Mouse (Mus musculus) MEL (cell line): ENCODE results near the gene Spem1. TPM values are rescaled to one million over a fixed set of nuclear protein-coding genes. Genes with fewer than 3 reads are reported as not detected.

Experiments used
- DNase-seq: peaks from one replicate; pipeline ENCODE4 v3.0.0; 2011; ENCODE audit warnings: low read depth, low spot score
- H3K27ac ChIP-seq: 2 replicates; pipeline ENCODE4 v1.5.1; 2012; ENCODE audit warnings: low read depth, mild to moderate bottlenecking, control low read depth, low read length, moderate library complexity; ENCODE audit not compliant: control insufficient read depth
- H3K27me3 ChIP-seq, 2 experiments: fragments of 150-350 bp in 1 of 2; sonication (generic) in 1 of 2; 2 replicates each; pipeline ENCODE4 v1.6.1; 2012; ENCODE audit warnings: low read length in 2 of 2, mild to moderate bottlenecking in 2 of 2, improper control_type of control experiment in 1 of 2, moderate library complexity in 1 of 2; ENCODE audit not compliant: insufficient read depth in 2 of 2, control insufficient read depth in 1 of 2
- H3K36me3 ChIP-seq, 2 experiments: 2 replicates each; pipeline ENCODE4 v1.6.1; 2012 to 2014; ENCODE audit warnings: low read length in 2 of 2, improper control_type of control experiment in 1 of 2, inconsistent platforms in 1 of 2, mild to moderate bottlenecking in 1 of 2; ENCODE audit not compliant: insufficient read depth in 2 of 2, control insufficient read depth in 1 of 2
- H3K4me1 ChIP-seq, 2 experiments: fragments of 150-350 bp in 1 of 2; sonication (generic) in 1 of 2; 2 replicates each; pipeline ENCODE4 v1.6.1; 2012; ENCODE audit warnings: low read length in 2 of 2, improper control_type of control experiment in 1 of 2, mild to moderate bottlenecking in 1 of 2; ENCODE audit not compliant: insufficient read depth in 2 of 2, control insufficient read depth in 1 of 2
- H3K4me3 ChIP-seq, 2 experiments: fragments of 150-350 bp in 1 of 2; sonication (generic) in 1 of 2; 2 replicates each; pipeline ENCODE4 v1.5.1; 2012; ENCODE audit warnings: low read depth in 2 of 2, low read length in 2 of 2, mild to moderate bottlenecking in 2 of 2, moderate library complexity in 2 of 2, control low read depth in 1 of 2, improper control_type of control experiment in 1 of 2; ENCODE audit not compliant: control insufficient read depth in 1 of 2, insufficient read depth in 1 of 2
- H3K79me2 ChIP-seq: 2 replicates; pipeline ENCODE4 v1.6.1; 2012; ENCODE audit warnings: mild to moderate bottlenecking, low read length, moderate library complexity; ENCODE audit not compliant: control insufficient read depth, poor library complexity, insufficient read depth
- H3K9ac ChIP-seq: 2 replicates; pipeline ENCODE4 v1.6.1; 2012; ENCODE audit warnings: low read depth, mild to moderate bottlenecking, control low read depth, low read length, moderate library complexity; ENCODE audit not compliant: control insufficient read depth, poor library complexity, severe bottlenecking
- H3K9me3 ChIP-seq: fragments of 150-350 bp; sonication (generic); replicated peaks from 2 replicates; pipeline ENCODE4 v1.6.1; 2012; ENCODE audit warnings: mild to moderate bottlenecking, low read length, improper control_type of control experiment, moderate library complexity; ENCODE audit not compliant: insufficient read depth
- CHD1 ChIP-seq: IDR thresholded peaks from 2 replicates; pipeline ENCODE4 v1.6.1; 2012; ENCODE audit warnings: low read depth, mild to moderate bottlenecking, inconsistent platforms, low read length, improper control_type of control experiment
- CHD2 ChIP-seq: IDR thresholded peaks from 2 replicates; pipeline ENCODE4 v1.6.1; 2011; ENCODE audit warnings: low read length, improper control_type of control experiment
- CTCF ChIP-seq, 3 experiments: IDR thresholded peaks in 2 of 3; conservative IDR thresholded peaks in 1 of 3; 2 replicates each; pipeline ENCODE4 v1.5.1; 2011 to 2012; ENCODE audit warnings: low read length in 3 of 3, low read depth in 2 of 3, mild to moderate bottlenecking in 2 of 3, improper control_type of control experiment in 1 of 3, inconsistent platforms in 1 of 3, mixed read lengths in 1 of 3, moderate library complexity in 1 of 3; ENCODE audit not compliant: control insufficient read depth in 1 of 3, insufficient read depth in 1 of 3, poor library complexity in 1 of 3, severe bottlenecking in 1 of 3
- E2F4 ChIP-seq: IDR thresholded peaks from 2 replicates; pipeline ENCODE4 v1.6.1; 2011; ENCODE audit warnings: low read depth, low read length, improper control_type of control experiment, borderline replicate concordance
- ELF1 ChIP-seq: IDR thresholded peaks from 2 replicates; pipeline ENCODE4 v1.6.1; 2014; ENCODE audit warnings: low read depth, mild to moderate bottlenecking, inconsistent platforms, low read length, improper control_type of control experiment, moderate library complexity
- ETS1 ChIP-seq: IDR thresholded peaks from 2 replicates; pipeline ENCODE4 v1.6.1; 2012; ENCODE audit warnings: low read depth, mild to moderate bottlenecking, inconsistent platforms, low read length, improper control_type of control experiment, moderate library complexity
- GATA1 ChIP-seq: IDR thresholded peaks from 2 replicates; pipeline ENCODE4 v1.6.1; 2011; ENCODE audit warnings: low read depth, low read length, improper control_type of control experiment
- HCFC1 ChIP-seq: IDR thresholded peaks from 2 replicates; pipeline ENCODE4 v1.6.1; 2012; ENCODE audit warnings: low read depth, mild to moderate bottlenecking, inconsistent platforms, low read length, improper control_type of control experiment, moderate library complexity
- KAT2A ChIP-seq: conservative IDR thresholded peaks from 2 replicates; pipeline ENCODE4 v1.6.1; 2012; ENCODE audit warnings: low read depth, low read length, improper control_type of control experiment, inconsistent platforms
- MAX ChIP-seq: IDR thresholded peaks from 2 replicates; pipeline ENCODE4 v1.6.1; 2011; ENCODE audit warnings: low read length, improper control_type of control experiment
- MAZ ChIP-seq: IDR thresholded peaks from 2 replicates; pipeline ENCODE4 v1.6.1; 2012; ENCODE audit warnings: low read depth, mild to moderate bottlenecking, inconsistent platforms, low read length, improper control_type of control experiment
- MEF2A ChIP-seq: IDR thresholded peaks from 2 replicates; pipeline ENCODE4 v1.6.1; 2014; ENCODE audit warnings: low read depth, mild to moderate bottlenecking, inconsistent platforms, low read length, improper control_type of control experiment; ENCODE audit not compliant: poor library complexity, insufficient replicate concordance, severe bottlenecking; ENCODE audit errors: extremely low read depth
- MYC ChIP-seq: IDR thresholded peaks from 2 replicates; pipeline ENCODE4 v1.6.1; 2011; ENCODE audit warnings: low read depth, mild to moderate bottlenecking, low read length, improper control_type of control experiment, moderate library complexity
- NRF1 ChIP-seq: IDR thresholded peaks from 2 replicates; pipeline ENCODE4 v1.6.1; 2014; ENCODE audit warnings: low read depth, mild to moderate bottlenecking, inconsistent platforms, low read length, improper control_type of control experiment, moderate library complexity; ENCODE audit not compliant: poor library complexity, insufficient read depth, severe bottlenecking
- POLR2A ChIP-seq, 2 experiments: IDR thresholded peaks; 2 replicates each; pipeline ENCODE4 v1.6.1; 2011 to 2012; ENCODE audit warnings: low read length in 2 of 2, mild to moderate bottlenecking in 2 of 2, control low read depth in 1 of 2, improper control_type of control experiment in 1 of 2, low read depth in 1 of 2, moderate library complexity in 1 of 2; ENCODE audit not compliant: control insufficient read depth in 1 of 2, insufficient read depth in 1 of 2, poor library complexity in 1 of 2
- POLR2AphosphoS2 ChIP-seq: IDR thresholded peaks from 2 replicates; pipeline ENCODE4 v1.6.1; 2011; ENCODE audit warnings: low read length, improper control_type of control experiment
- POLR2AphosphoS5 ChIP-seq: IDR thresholded peaks from 2 replicates; pipeline ENCODE4 v1.6.1; 2012; ENCODE audit warnings: low read depth, borderline replicate concordance, mild to moderate bottlenecking, inconsistent platforms, low read length, moderate library complexity, mixed read lengths
- SMC3 ChIP-seq: IDR thresholded peaks from 2 replicates; pipeline ENCODE4 v1.6.1; 2011; ENCODE audit warnings: low read depth, low read length, improper control_type of control experiment
- TCF12 ChIP-seq: IDR thresholded peaks from 2 replicates; pipeline ENCODE4 v1.6.1; 2014; ENCODE audit warnings: low read depth, mild to moderate bottlenecking, inconsistent platforms, low read length, improper control_type of control experiment, moderate library complexity
- USF1 ChIP-seq: IDR thresholded peaks from 2 replicates; pipeline ENCODE4 v1.6.1; 2014; ENCODE audit warnings: low read depth, mild to moderate bottlenecking, inconsistent platforms, low read length, improper control_type of control experiment, moderate library complexity
- USF2 ChIP-seq, 2 experiments: IDR thresholded peaks; 2 replicates each; pipeline ENCODE4 v1.6.1; 2011 to 2012; ENCODE audit warnings: improper control_type of control experiment in 2 of 2, low read length in 2 of 2, borderline replicate concordance in 1 of 2, inconsistent platforms in 1 of 2, low read depth in 1 of 2, mild to moderate bottlenecking in 1 of 2; ENCODE audit not compliant: insufficient read depth in 1 of 2
- ZMIZ1 ChIP-seq: IDR thresholded peaks from 2 replicates; pipeline ENCODE4 v1.6.1; 2012; ENCODE audit warnings: low read depth, mild to moderate bottlenecking, inconsistent platforms, low read length, improper control_type of control experiment, moderate library complexity
- polyA plus RNA-seq, 2 experiments: library from polyadenylated mRNA; stranded (reverse) in 1 of 2; unstranded in 1 of 2; fragments of >175 nt in 1 of 2; fragments of >200 nt in 1 of 2; gene quantifications; 2 replicates each; pipeline versions ENCODE4 v1.2.1 to v1.2.4; 2012; ENCODE audit warnings: low replicate concordance in 2 of 2, low read depth in 1 of 2; ENCODE audit not compliant: insufficient read length in 2 of 2, insufficient read depth in 1 of 2, missing spikeins in 1 of 2
- total RNA-seq: library from RNA; depleted of rRNA; stranded (reverse); fragments of 300-350 nt; gene quantifications from 2 replicates; pipeline ENCODE4 v1.2.3, GENCODE M21; 2012

Spem1 gene
- total and polyA plus RNA-seq, 3 experiments: 0.15 to 0.19 TPM; not detected in 1

DNA sequence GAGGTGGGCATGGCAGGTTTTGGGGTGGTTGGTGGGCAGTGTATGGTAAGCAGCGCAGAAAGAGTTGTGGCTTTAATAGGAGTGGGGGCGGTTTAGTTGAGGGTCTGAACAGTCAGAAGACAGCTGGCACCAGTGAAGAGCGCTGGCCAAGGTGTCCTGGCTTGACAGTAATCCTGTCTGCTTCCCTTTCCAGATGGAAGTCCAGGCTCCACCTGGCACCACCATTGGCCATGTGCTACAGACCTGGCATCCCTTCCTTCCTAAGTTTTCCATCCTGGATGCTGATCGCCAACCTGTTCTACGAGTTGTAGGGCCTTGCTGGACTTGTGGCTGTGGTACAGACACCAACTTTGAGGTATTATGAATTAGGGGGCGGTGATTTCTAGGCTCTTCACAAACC, 26.0 kb upstream of the Spem1 start:
- no peak overlapping the region for H3K4me3 ChIP-seq
- H3K4me1 ChIP-seq: peaks cover 4 to 14% of the 10 kb centered on the region in 2 experiments; a peak in 2 of 4 replicates
- H3K36me3 ChIP-seq: peaks cover 0 to 2% of the 10 kb centered on the region in 2 experiments; a peak in 1 of 4 replicates
- no peak for DNase-seq
- no peaks in the 10 kb centered on the region for H3K9me3 ChIP-seq
- TF ChIP-seq POLR2AphosphoS2 (no peak), TCF12 (no peak), USF1 (no peak), MAZ (no peak), MYC (no peak)
- no peaks in the 10 kb centered on the region for H3K27me3 ChIP-seq
- H3K79me2 ChIP-seq: peaks cover 3% of the 10 kb centered on the region; the same call in 1 of the 2 replicates
- no peak overlapping the region for H3K27ac ChIP-seq
- H3K9ac ChIP-seq: no peak overlapping the region

DNA sequence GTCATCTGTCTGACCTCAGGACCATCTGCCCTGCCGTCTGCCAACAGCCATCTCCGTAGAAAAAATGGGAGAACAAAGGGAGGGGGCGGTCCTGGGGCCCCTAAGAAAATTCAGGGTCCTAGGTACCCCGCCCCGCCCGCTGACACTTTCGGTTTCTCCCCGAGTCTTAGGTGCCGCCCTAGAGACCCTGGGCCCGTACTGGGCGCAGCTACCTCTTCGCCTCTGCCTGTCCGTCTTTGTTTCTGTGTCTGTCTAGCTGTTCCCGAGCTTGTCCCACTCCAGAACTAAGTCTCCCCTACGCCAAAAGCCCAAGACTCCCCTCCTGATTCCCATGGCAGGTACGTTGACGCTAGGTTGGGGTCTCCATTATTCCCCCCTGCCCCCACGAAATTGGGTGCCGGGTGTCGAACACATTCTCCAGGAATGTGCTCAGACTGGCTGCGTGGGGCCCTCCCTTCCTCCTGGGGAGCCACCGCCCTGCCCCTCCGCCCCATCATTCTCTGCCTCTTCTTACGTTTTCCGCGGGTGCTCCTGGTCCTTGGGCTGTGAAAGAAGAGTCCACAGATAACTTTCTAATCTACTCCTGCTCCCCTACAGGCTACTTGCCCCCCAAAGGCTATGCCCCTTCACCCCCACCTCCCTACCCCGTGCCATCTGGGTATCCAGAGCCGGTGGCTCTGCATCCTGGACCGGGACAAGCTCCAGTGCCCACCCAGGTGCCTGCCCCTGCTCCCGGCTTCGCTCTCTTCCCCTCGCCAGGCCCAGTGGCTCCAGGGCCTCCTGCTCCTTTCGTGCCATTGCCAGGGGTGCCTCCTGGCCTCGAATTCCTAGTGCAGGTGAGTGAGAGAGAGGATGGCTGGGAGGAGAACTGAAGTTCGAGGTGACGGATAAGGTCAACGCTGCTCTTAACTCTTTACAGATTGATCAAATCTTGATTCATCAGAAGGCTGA, 25.0 kb upstream of the Spem1 start:
- H3K27ac ChIP-seq: peak overlapping the region; percentile 53
- peak overlapping the region; percentile 79 for H3K9ac ChIP-seq
- H3K9me3 ChIP-seq: no peaks in the 10 kb centered on the region
- H3K4me1 ChIP-seq: peaks cover 4 to 14% of the 10 kb centered on the region in 2 experiments; a peak in 2 of 4 replicates
- no peak for TF ChIP-seq CTCF (IDR thresholded peaks at IDR 0.05 in 2 of 3, conservative IDR thresholded peaks at IDR 0.05 in 1 of 3; ENCODE audit: control insufficient read depth in 1 of 3, insufficient read depth in 1 of 3, low read depth in 2 of 3, low read length in 3 of 3, poor library complexity in 1 of 3, severe bottlenecking in 1 of 3)
- TF ChIP-seq NRF1: 0 out of 2 replicates have a peak, but pooled peaks have one; percentile 24
- peaks cover 3% of the 10 kb centered on the region; the same call in 1 of the 2 replicates for H3K79me2 ChIP-seq
- DNase-seq: peak; percentile 83
- H3K36me3 ChIP-seq: peaks cover 0 to 2% of the 10 kb centered on the region in 2 experiments; a peak in 1 of 4 replicates
- peak overlapping the region; percentile 60 to 86 for H3K4me3 ChIP-seq
- H3K27me3 ChIP-seq: no peaks in the 10 kb centered on the region

- H3K27ac ChIP-seq: peak within 1 kb of the TSS; percentile 78
- H3K4me3 ChIP-seq: peak within 1 kb of the TSS; percentile 60 to 86
- peaks cover 0 to 2% of the 10 kb centered on the region in 2 experiments; a peak in 1 of 4 replicates for H3K36me3 ChIP-seq
- peaks cover 3% of the 10 kb centered on the region; the same call in 1 of the 2 replicates for H3K79me2 ChIP-seq
- H3K9ac ChIP-seq: peak within 1 kb of the TSS; percentile 79
- H3K9me3 ChIP-seq: no peaks in the 10 kb centered on the region
- no peaks in the 10 kb centered on the region for H3K27me3 ChIP-seq
- H3K4me1 ChIP-seq: peaks cover 4 to 14% of the 10 kb centered on the region in 2 experiments; a peak in 2 of 4 replicates
- peak; percentile 96 for DNase-seq
- no peak for TF ChIP-seq USF2 (IDR thresholded peaks at IDR 0.05; ENCODE audit: borderline replicate concordance in 1 of 2, insufficient read depth in 1 of 2, low read depth in 1 of 2, low read length in 2 of 2)
- peak; percentile 90 for TF ChIP-seq MAX
- no peak for TF ChIP-seq MEF2A
- peak; percentile 28; the same call in 1 of the 2 replicates for TF ChIP-seq ZMIZ1
- peak; percentile 8; the same call in 1 of the 2 replicates for TF ChIP-seq SMC3
- TF ChIP-seq E2F4: no peak
- no peak for TF ChIP-seq CHD1
- no peak for TF ChIP-seq CTCF (IDR thresholded peaks at IDR 0.05 in 2 of 3, conservative IDR thresholded peaks at IDR 0.05 in 1 of 3; ENCODE audit: control insufficient read depth in 1 of 3, insufficient read depth in 1 of 3, low read depth in 2 of 3, low read length in 3 of 3, poor library complexity in 1 of 3, severe bottlenecking in 1 of 3)
- 0 out of 2 replicates have a peak, but pooled peaks have one; percentile 40 for TF ChIP-seq POLR2AphosphoS5
- no peak for TF ChIP-seq KAT2A
- no peak for TF ChIP-seq ETS1
- peak; percentile 85 to 97 for TF ChIP-seq POLR2A (IDR thresholded peaks at IDR 0.05; ENCODE audit: control insufficient read depth in 1 of 2, insufficient read depth in 1 of 2, low read depth in 1 of 2, low read length in 2 of 2, poor library complexity in 1 of 2)
- no peak for TF ChIP-seq GATA1
- TF ChIP-seq ELF1: no peak
- TF ChIP-seq CHD2: no peak
- peak; percentile 73 for TF ChIP-seq HCFC1
Observed at GRCm38 (mm10) chr11:69846198-69846680, 24.3 kb upstream of the Spem1 start, which contains the start of gene Plscr3. Gene Plscr3, plus strand, starts transcription at chr11:69846376.
